In the genomic region with DNA sequence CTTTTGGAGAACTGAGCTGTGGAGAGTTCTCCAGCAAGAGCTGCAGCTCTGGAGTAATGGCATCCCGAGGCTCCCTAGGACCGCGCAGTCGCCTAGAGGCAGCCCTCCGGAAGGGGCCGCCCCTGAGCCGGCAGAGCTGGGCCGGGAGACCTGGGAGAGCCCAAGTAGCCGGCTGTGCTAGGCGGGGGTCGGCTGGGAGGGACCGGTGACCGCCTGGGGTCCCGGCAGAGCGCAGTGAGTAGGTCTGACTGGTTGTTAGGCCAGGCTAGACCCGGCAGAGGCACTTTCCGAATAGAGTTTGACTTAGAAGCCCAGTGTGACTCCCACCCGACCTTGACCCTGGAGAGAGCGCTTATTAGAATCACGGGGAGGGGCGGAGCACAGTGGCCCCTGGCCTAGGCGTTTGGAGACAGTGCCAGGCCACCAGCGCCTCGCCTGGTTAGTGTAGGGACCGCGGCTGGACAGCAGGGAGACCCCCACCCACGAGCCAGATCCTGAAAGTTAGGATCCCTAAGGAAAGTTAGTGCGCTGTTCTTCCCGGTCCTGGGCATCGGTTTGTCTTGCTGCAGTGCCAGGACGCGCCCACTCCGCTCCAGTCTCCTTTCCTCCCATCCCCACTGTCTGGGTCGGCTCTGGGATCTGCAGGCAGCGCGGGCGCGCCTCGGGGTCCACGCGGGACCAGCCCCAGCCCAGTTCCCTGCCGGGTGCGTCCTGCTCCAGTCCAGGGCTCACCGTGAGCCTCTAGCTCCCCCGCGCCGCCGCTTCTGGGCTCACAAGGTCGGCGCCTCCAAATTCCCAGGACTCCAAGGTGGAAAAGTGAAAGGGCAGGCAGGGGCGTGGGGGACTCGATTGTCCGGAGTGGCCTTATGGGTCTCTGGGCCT, we compare ENCODE assay signal across 9 mouse cellular contexts. TPM values are rescaled to one million over a fixed set of nuclear protein-coding genes. Genes with fewer than 3 reads are reported as not detected.
DNase-seq lines count a peak whose midpoint lies in the region; ATAC-seq and TF ChIP-seq lines count a peak whose summit lies in the region.
"Had no signal": no experiment of that assay in that cellular context is flagged by ENCODE, and none has a peak within 500 bp of the region (broad histone marks: within the 10 kb centered on the region; RNA-seq: fewer than 3 reads in every experiment).

A gene (minus strand): TSS at position 70 of the 882 bp plus-strand sequence.

- TF ChIP-seq POLR2A in embryonic fibroblast, embryonic 13.5 days (IDR thresholded peaks at IDR 0.05; ENCODE audit: low read depth, low read length): peak; percentile 57; the same call in 1 of the 2 replicates

- H3K4me1 ChIP-seq in embryonic fibroblast, embryonic 13.5 days (ENCODE audit: control insufficient read depth, insufficient read depth, low read length): no peaks in the 10 kb centered on the region
- H3K4me1 ChIP-seq in heart, embryonic 10.5 days: peaks cover 19% of the 10 kb centered on the region
- peaks cover 11% of the 10 kb centered on the region for H3K4me1 ChIP-seq in limb, embryonic 15.5 days
- peaks cover 15% of the 10 kb centered on the region; the same call in 1 of the 2 replicates for H3K4me1 ChIP-seq in midbrain, embryonic 16.5 days (ENCODE audit: control insufficient read depth, insufficient read depth, low read length)
- peaks cover 11% of the 10 kb centered on the region; the same call in 1 of the 2 replicates for H3K4me1 ChIP-seq in stomach, embryonic 15.5 days

- H3K9me3 ChIP-seq in heart, embryonic 10.5 days: no peaks in the 10 kb centered on the region
- no peaks in the 10 kb centered on the region for H3K9me3 ChIP-seq in limb, embryonic 15.5 days
- H3K9me3 ChIP-seq in midbrain, embryonic 16.5 days (replicated peaks; ENCODE audit: control insufficient read depth, low read length, poor library complexity, severe bottlenecking): no peaks in the 10 kb centered on the region
- no peaks in the 10 kb centered on the region for H3K9me3 ChIP-seq in stomach, embryonic 15.5 days

- H3K4me2 ChIP-seq in limb, embryonic 15.5 days: peak within 1 kb of the TSS; percentile 86
- peak within 1 kb of the TSS; percentile 82 for H3K4me2 ChIP-seq in midbrain, embryonic 16.5 days (ENCODE audit: low read length)
- peak within 1 kb of the TSS; percentile 74 for H3K4me2 ChIP-seq in stomach, embryonic 15.5 days

- peak within 1 kb of the TSS; percentile 44; the same call in 1 of the 2 replicates for H3K9ac ChIP-seq in limb, embryonic 15.5 days
- H3K9ac ChIP-seq in midbrain, embryonic 16.5 days (ENCODE audit: low read depth, low read length): peak within 1 kb of the TSS; percentile 58
- peak within 1 kb of the TSS; percentile 33; the same call in 1 of the 2 replicates for H3K9ac ChIP-seq in stomach, embryonic 15.5 days

- H3K4me3 ChIP-seq in embryonic fibroblast, embryonic 13.5 days (ENCODE audit: insufficient read depth, low read length): peak within 1 kb of the TSS; percentile 57
- H3K4me3 ChIP-seq in heart, embryonic 10.5 days: peak within 1 kb of the TSS; percentile 74
- peak within 1 kb of the TSS; percentile 54 for H3K4me3 ChIP-seq in limb, embryonic 15.5 days
- peak within 1 kb of the TSS; percentile 42 for H3K4me3 ChIP-seq in midbrain, embryonic 16.5 days (ENCODE audit: low read depth, low read length)
- peak within 1 kb of the TSS; percentile 57 for H3K4me3 ChIP-seq in stomach, embryonic 15.5 days (replicated peaks)

- ATAC-seq in limb, embryonic 15.5 days (ENCODE audit: insufficient number of reproducible peaks, low FRiP score, low TSS enrichment, low read depth): peak; percentile 88
- peak; percentile 96 for ATAC-seq in midbrain, embryonic 16.5 days
- ATAC-seq in stomach, embryonic 15.5 days (ENCODE audit: insufficient read depth, low FRiP score, low read depth): peak; percentile 94

- peaks cover 23% of the 10 kb centered on the region for H3K27me3 ChIP-seq in heart, embryonic 10.5 days (ENCODE audit: insufficient read depth, poor library complexity, severe bottlenecking)
- H3K27me3 ChIP-seq in limb, embryonic 15.5 days: peaks cover 15% of the 10 kb centered on the region
- peaks cover 26% of the 10 kb centered on the region for H3K27me3 ChIP-seq in midbrain, embryonic 16.5 days (ENCODE audit: control insufficient read depth, insufficient read depth, low read depth, low read length)
- H3K27me3 ChIP-seq in stomach, embryonic 15.5 days (replicated peaks): no peaks in the 10 kb centered on the region
- H3K27me3 ChIP-seq: CH12.LX had no signal

- H3K27ac ChIP-seq in embryonic fibroblast, embryonic 13.5 days (ENCODE audit: insufficient read depth, low read length): no peak within 1 kb of the TSS; the same call in 1 of the 2 replicates
- H3K27ac ChIP-seq in heart, embryonic 10.5 days: peak within 1 kb of the TSS; percentile 91
- peak within 1 kb of the TSS; percentile 69 for H3K27ac ChIP-seq in limb, embryonic 15.5 days
- H3K27ac ChIP-seq in midbrain, embryonic 16.5 days (ENCODE audit: low read length): no peak within 1 kb of the TSS
- peak within 1 kb of the TSS; percentile 71 for H3K27ac ChIP-seq in stomach, embryonic 15.5 days

- DNase-seq in layer of hippocampus, adult 11-12 months (ENCODE audit: low spot score): peak; percentile 45
- no peak for DNase-seq in layer of hippocampus, adult 9-10 months (ENCODE audit: low spot score)
- DNase-seq in heart, embryonic 10.5 days (ENCODE audit: low spot score): peak; percentile 91
- peak; percentile 77 for DNase-seq in kidney, adult 9 months

- TF ChIP-seq CTCF in embryonic fibroblast, embryonic 13.5 days (IDR thresholded peaks at IDR 0.05; ENCODE audit: borderline replicate concordance, insufficient read depth, low read length): no peak

- H3K36me3 ChIP-seq in heart, embryonic 10.5 days: no peaks in the 10 kb centered on the region
- H3K36me3 ChIP-seq in limb, embryonic 15.5 days: no peaks in the 10 kb centered on the region
- H3K36me3 ChIP-seq in midbrain, embryonic 16.5 days (ENCODE audit: control insufficient read depth, insufficient read depth, low read length): no peaks in the 10 kb centered on the region
- H3K36me3 ChIP-seq in stomach, embryonic 15.5 days: no peaks in the 10 kb centered on the region

- WGBS in heart, embryonic 10.5 days: under 1% methylated on average over 53 of the region's 53 CpGs
- WGBS in limb, embryonic 15.5 days: under 1% methylated on average over 53 of the region's 53 CpGs
- WGBS in midbrain, embryonic 16.5 days: under 1% methylated on average over 53 of the region's 53 CpGs
- under 1% methylated on average over 53 of the region's 53 CpGs for WGBS in stomach, embryonic 15.5 days

RNA-seq across cellular contexts. Expression of the gene that starts here (rescaled TPM):
- 4.2 and 5.4 TPM in 2 replicates for polyA plus RNA-seq in embryonic fibroblast, embryonic 13.5 days (2011; ENCODE audit: insufficient read length, low read depth, missing spikeins)
- 3.7 and 4.1 TPM in 2 replicates for polyA plus RNA-seq in heart, embryonic 10.5 days (2016; fragmentation: Nextera tagmentation; extraction: Ambion mirVana)
- 1.5 and 2.4 TPM in 2 replicates for polyA plus RNA-seq in limb, embryonic 15.5 days (2015; fragmentation: Nextera tagmentation; extraction: Ambion mirVana)
- 0.38 and 0.55 TPM in 2 replicates for polyA plus RNA-seq in midbrain, embryonic 16.5 days (2015; fragmentation: Nextera tagmentation; extraction: Ambion mirVana)
- polyA plus RNA-seq in stomach, embryonic 15.5 days (2015; fragmentation: Nextera tagmentation; extraction: Ambion mirVana): 6.3 and 6.7 TPM in 2 replicates

Comparison
In these comparisons a context has a peak if more than half of its experiments do, and no peak if none do; other contexts are left out.
1. Peak in ATAC-seq, H3K4me3 ChIP-seq, H3K9ac ChIP-seq and H3K4me2 ChIP-seq in midbrain, embryonic 16.5 days; RNA of the gene not detected or under 1 TPM.
2. H3K27ac ChIP-seq: peak in heart, embryonic 10.5 days (single experiment), limb, embryonic 15.5 days (single experiment) and stomach, embryonic 15.5 days (single experiment); none in embryonic fibroblast, embryonic 13.5 days (single experiment) and midbrain, embryonic 16.5 days (single experiment).
3. Peak in every context shown above with its lines, with median percentiles within 50 percentile points of each other: H3K4me3 ChIP-seq, ATAC-seq, H3K4me2 ChIP-seq and H3K9ac ChIP-seq.